ENCODE assay signal across 11 mouse cellular contexts in genomic region chr11:44682703-44683539, GRCm38 (mm10).
A peak's percentile ranks its signal among the peaks of the same experiment; 100 is the strongest.
DNase-seq lines count a peak whose midpoint lies in the region; ATAC-seq lines count a peak whose summit lies in the region.
"Had no signal": no experiment of that assay in that cellular context is flagged by ENCODE, and none has a peak within 500 bp of the region (broad histone marks: within the 10 kb centered on the region; RNA-seq: fewer than 3 reads in every experiment).

No protein-coding gene starts in this region.

- H3K36me3 ChIP-seq in kidney, embryonic 16.5 days (ENCODE audit: insufficient read depth, low read length) = no peaks in the 10 kb centered on the region
- H3K36me3 ChIP-seq in embryonic facial prominence, embryonic 14.5 days (ENCODE audit: control insufficient read depth, insufficient read depth, low read length) = no peaks in the 10 kb centered on the region
- no peaks in the 10 kb centered on the region for H3K36me3 ChIP-seq in liver, embryonic 12.5 days
- no peaks in the 10 kb centered on the region for H3K36me3 ChIP-seq in neural tube, embryonic 15.5 days
- H3K36me3 ChIP-seq: G1E had no signal

- no peaks in the 10 kb centered on the region for H3K9me3 ChIP-seq in kidney, embryonic 16.5 days (ENCODE audit: low read length)
- H3K9me3 ChIP-seq in embryonic facial prominence, embryonic 14.5 days (ENCODE audit: control insufficient read depth, low read length) = no peaks in the 10 kb centered on the region
- H3K9me3 ChIP-seq in liver, embryonic 12.5 days (replicated peaks) = no peaks in the 10 kb centered on the region
- no peaks in the 10 kb centered on the region for H3K9me3 ChIP-seq in neural tube, embryonic 15.5 days (replicated peaks)
- H3K9me3 ChIP-seq: G1E had no signal

- no peak for ATAC-seq in kidney, embryonic 16.5 days (ENCODE audit: low FRiP score, low TSS enrichment)
- ATAC-seq in embryonic facial prominence, embryonic 14.5 days (ENCODE audit: low read depth) = no peak
- no peak for ATAC-seq in liver, embryonic 12.5 days
- no peak for ATAC-seq in neural tube, embryonic 15.5 days (ENCODE audit: low FRiP score)

- no peak overlapping the region; the same call in 1 of the 2 replicates for H3K9ac ChIP-seq in kidney, embryonic 16.5 days (replicated peaks; ENCODE audit: low read length)
- H3K9ac ChIP-seq in embryonic facial prominence, embryonic 14.5 days (ENCODE audit: low read depth, low read length) = no peak overlapping the region
- no peak overlapping the region for H3K9ac ChIP-seq in liver, embryonic 12.5 days
- H3K9ac ChIP-seq in neural tube, embryonic 15.5 days (replicated peaks) = no peak overlapping the region

- no peaks in the 10 kb centered on the region for H3K27me3 ChIP-seq in kidney, embryonic 16.5 days (ENCODE audit: insufficient read depth, low read length)
- H3K27me3 ChIP-seq in embryonic facial prominence, embryonic 14.5 days (replicated peaks; ENCODE audit: control insufficient read depth, insufficient read depth, low read length) = no peaks in the 10 kb centered on the region
- no peaks in the 10 kb centered on the region for H3K27me3 ChIP-seq in liver, embryonic 12.5 days (replicated peaks)
- no peaks in the 10 kb centered on the region for H3K27me3 ChIP-seq in neural tube, embryonic 15.5 days (replicated peaks)

- no peak for DNase-seq in kidney, postnatal 14 days
- no peak for DNase-seq in embryonic facial prominence, embryonic 14.5 days (ENCODE audit: low spot score)
- DNase-seq in lung, postnatal 10 days = no peak
- no peak for DNase-seq in right cerebral cortex, postnatal 36 days (ENCODE audit: low spot score in 2 of 2)
- no peak for DNase-seq in layer of hippocampus, postnatal 10 days (ENCODE audit: low spot score in 2 of 2)
- DNase-seq: lung, postnatal 36 days; right cerebral cortex, adult 18-20 months had no signal

- WGBS in kidney, embryonic 16.5 days = 33% methylated on average over 18 of the region's 18 CpGs
- WGBS in embryonic facial prominence, embryonic 14.5 days = 31% methylated on average over 18 of the region's 18 CpGs
- WGBS in liver, embryonic 12.5 days (ENCODE audit: insufficient replicate concordance) = 44% methylated on average over 18 of the region's 18 CpGs
- 19% methylated on average over 18 of the region's 18 CpGs for WGBS in neural tube, embryonic 15.5 days

- H3K4me1 ChIP-seq in kidney, embryonic 16.5 days (ENCODE audit: insufficient read depth, low read length) = peaks cover 31% of the 10 kb centered on the region
- H3K4me1 ChIP-seq in embryonic facial prominence, embryonic 14.5 days (ENCODE audit: control insufficient read depth, insufficient read depth, low read length) = peaks cover 30% of the 10 kb centered on the region
- H3K4me1 ChIP-seq in liver, embryonic 12.5 days = 0 out of 2 replicates have a peak, but pooled peaks cover 5% of the 10 kb centered on the region
- H3K4me1 ChIP-seq in neural tube, embryonic 15.5 days = peaks cover 63% of the 10 kb centered on the region

- peak overlapping the region; percentile 23; the same call in 1 of the 2 replicates for H3K4me2 ChIP-seq in kidney, embryonic 16.5 days (replicated peaks; ENCODE audit: low read depth, low read length)
- H3K4me2 ChIP-seq in embryonic facial prominence, embryonic 14.5 days (ENCODE audit: low read depth, low read length) = peak overlapping the region; percentile 32
- H3K4me2 ChIP-seq in liver, embryonic 12.5 days = peak overlapping the region; percentile 29; the same call in 1 of the 2 replicates
- H3K4me2 ChIP-seq in neural tube, embryonic 15.5 days = peak overlapping the region; percentile 34

- H3K4me3 ChIP-seq in kidney, embryonic 16.5 days (ENCODE audit: low read length) = no peak overlapping the region
- no peak overlapping the region for H3K4me3 ChIP-seq in embryonic facial prominence, embryonic 14.5 days (ENCODE audit: low read depth, low read length)
- H3K4me3 ChIP-seq in liver, embryonic 12.5 days = no peak overlapping the region
- H3K4me3 ChIP-seq in neural tube, embryonic 15.5 days (replicated peaks) = no peak overlapping the region

- H3K27ac ChIP-seq in kidney, embryonic 16.5 days (ENCODE audit: low read length) = peak overlapping the region; percentile 46
- peak overlapping the region; percentile 28; the same call in 1 of the 2 replicates for H3K27ac ChIP-seq in embryonic facial prominence, embryonic 14.5 days (replicated peaks; ENCODE audit: low read depth, low read length)
- H3K27ac ChIP-seq in liver, embryonic 12.5 days = no peak overlapping the region
- H3K27ac ChIP-seq in neural tube, embryonic 15.5 days (replicated peaks) = 0 out of 2 replicates have a peak overlapping the region, but pooled peaks have one; percentile 15
